Mouse (Mus musculus): Measurements from ENCODE around the gene Sec31a.

DNA sequence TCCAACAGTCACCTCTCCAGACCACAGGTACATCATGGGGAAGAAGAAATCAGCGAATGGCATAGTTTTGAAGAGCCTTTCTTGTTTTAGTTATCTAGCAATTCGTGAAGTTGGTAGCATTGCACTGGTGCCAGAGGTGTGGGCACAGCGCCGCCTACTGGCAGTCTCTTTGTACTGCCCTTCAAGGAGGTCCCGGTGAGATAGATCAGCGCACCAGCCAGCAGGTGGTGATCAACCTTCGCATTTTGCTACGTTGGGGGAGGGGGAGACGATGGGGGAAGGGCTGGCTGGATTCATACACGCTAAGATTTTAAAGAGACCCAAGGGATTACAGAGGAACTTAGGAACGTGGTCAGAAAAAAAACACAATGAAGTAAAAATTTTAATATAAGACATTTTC is 94.0 kb downstream of the Sec31a start:
- TF ChIP-seq MAFK (IDR thresholded peaks at IDR 0.05; ENCODE audit: insufficient read depth, low read depth, low read length) (no peak), ZC3H11A (IDR thresholded peaks at IDR 0.05; ENCODE audit: borderline replicate concordance, low read depth, low read length) (peak; percentile 72; the same call in 1 of the 2 replicates), CHD2 (IDR thresholded peaks at IDR 0.05; ENCODE audit: low read depth, low read length) (peak; percentile 85), HCFC1 (IDR thresholded peaks at IDR 0.05; ENCODE audit: borderline replicate concordance, insufficient read depth, low read length) (no peak), ZNF384 (IDR thresholded peaks at IDR 0.05; ENCODE audit: low read depth, low read length) (no peak)

Data from ES-E14 (cell line).